Mouse (Mus musculus): ENCODE results near the gene Arsb.
A peak's percentile ranks its signal among the peaks of the same experiment; 100 is the strongest.

The Arsb gene

DNA sequence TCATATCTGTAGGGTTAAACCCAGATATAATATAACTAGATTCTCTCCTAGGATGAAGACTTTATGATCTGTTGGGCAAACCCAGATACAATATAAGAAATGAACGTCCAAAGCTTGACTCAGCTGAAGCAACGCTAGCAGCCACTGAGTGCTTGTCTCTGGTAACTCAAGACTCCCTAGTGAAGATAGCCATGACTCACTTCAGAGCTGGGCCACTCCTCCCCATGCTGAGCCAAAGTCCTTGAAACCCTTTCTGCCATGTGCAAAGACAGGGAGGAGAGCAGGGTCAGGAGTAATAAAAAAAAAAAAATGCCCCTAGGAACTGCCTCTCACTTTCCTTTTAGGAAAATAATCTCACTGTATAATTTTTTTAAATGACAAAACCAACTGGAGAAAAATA, 68.7 kb downstream of the Arsb start:
- no peak for DNase-seq (ENCODE audit: low spot score)

GRCm38 (mm10) chr13:93846831-93847518, 75.5 kb downstream of the Arsb start:
- no peak for DNase-seq (ENCODE audit: low spot score)

DNA sequence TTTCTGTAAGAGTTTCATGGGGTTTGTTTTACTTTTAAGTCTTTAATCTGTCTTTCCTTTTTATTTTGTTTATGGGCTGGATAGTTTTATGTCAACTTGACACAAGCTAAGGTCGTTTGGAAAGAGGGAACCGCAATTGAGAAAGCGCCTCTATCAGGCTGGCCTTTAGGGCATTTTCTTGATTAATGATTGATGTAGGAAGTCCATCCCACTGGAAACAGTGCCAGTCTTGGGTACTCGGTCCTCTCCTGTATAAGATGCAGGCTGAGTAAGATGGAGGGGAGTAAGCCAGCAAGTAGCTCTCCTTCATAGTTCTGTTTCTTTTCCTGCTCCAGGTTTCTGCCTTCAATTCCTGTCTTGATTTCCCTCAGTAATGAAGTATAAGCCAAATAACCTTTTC, 76.2 kb downstream of the Arsb start:
- DNase-seq (ENCODE audit: low spot score): no peak

DNA sequence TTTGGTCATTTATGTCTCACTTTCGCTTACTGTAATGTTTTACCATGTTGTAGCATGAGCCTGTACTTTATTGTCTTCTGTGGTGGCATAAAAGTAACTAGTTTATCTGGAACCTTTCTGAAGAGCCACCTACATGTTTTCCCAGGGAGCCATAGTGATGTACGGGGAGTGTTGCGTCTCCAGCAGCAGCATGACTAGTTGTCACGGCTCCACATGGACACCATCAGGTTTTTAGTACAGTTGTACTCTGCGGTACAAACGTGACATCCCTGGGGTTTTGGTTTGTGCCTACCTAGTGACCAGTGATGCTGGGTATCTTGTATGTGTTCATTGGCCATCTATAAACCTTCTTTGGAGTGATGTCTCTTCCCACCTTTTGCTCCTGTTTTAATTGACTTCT, 77.2 kb downstream of the Arsb start:
- no peak for DNase-seq (ENCODE audit: low spot score)

GRCm38 (mm10) chr13:93849751-93850355, 78.4 kb downstream of the Arsb start:
- no peak for DNase-seq (ENCODE audit: low spot score)

DNA sequence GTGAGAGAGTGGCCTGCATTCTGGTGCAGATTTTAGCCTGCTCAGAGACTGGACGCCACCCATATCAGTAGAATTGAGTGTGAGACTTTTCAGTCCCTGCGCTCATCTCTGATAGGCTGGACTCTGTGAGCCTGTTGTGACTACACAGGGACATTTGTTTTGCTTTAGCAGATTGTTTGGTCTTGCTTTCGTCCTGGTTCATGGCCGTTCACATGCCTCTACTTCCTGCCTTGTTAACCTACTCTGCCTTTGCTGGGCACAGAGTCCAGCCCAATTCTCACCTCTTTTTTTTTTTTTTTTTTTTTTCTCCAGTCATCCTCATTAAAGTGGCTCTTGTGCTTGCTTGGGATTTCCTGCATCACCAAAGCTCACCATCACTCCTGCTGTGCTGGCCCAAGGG, 79.2 kb downstream of the Arsb start:
- no peak for DNase-seq (ENCODE audit: low spot score)

DNA sequence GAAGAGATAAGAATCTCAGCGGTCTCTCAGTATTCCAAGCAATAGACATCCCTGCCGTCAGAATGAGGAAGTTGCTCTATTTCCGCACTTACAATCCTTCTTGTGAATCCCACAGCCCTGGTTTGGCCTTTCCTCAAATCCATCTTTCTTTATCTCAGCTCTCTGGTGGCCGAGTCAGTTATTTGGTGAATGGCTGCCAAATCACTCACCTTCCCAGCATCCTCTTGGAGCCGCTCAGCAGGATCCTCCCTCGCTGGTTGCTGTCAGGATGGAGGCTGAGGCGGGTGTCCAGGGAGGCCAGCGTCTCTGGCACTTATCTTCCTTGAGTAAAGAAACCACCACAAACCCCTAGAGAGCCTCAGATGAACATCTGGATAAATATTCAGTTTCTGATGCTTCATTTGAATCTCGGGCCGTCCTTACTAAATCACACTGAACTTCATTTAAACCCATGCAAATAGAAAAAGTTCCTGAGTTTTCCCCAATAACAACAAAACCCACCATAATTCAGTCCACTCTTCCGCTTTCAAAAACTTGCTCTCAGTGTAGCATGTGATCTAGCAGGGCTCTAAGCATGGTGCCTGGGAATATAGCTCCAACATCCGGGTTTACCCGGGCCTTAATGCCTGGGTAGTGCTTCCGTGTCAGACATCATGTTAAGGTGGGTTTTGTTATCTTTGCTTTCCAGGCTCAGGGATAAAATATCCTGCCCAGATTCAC, 81.1 kb downstream of the Arsb start:
- DNase-seq (ENCODE audit: low spot score): no peak

DNA sequence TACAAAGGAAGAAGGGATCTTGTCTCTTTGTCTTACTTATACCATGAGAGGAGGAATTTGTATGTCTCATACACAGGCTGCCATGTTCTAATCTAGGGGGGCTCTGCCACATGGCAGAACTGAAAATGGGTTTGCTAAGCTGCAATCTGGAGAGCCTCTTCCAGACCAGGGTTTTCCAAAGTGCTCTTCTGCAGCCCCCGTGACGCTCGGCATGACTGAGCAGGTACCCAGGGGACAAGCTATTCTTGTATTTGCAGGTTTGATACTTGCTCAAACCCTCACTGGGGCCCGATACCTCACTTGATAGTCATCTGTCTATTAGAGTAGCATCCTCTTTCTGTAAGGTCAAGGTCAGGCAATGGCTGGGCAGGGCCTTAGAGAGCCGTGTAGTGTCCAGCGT, 82.3 kb downstream of the Arsb start:
- DNase-seq (ENCODE audit: low spot score): no peak

DNA sequence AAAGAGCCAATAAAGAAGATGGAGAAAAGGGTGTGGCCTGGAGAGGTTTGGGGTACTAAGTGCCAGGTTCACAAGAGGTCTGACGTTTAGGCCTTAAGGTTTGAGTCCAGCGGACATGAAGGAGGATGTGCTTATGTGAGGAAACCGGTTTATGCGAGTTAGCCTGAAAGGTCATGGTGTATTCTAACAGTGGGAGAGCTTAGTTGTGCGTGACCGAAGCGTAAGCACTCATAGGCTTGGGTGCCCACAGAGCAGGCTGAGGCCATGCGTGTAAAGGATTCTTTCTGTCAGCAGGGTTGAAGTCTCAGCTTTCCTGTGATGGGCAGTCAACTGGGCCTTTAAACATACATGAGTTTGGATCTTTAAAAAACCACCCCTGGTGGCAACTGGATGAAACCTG, 82.9 kb downstream of the Arsb start:
- DNase-seq (ENCODE audit: low spot score): no peak

- no peak for DNase-seq (ENCODE audit: low spot score)
Measured at GRCm38 (mm10) chr13:93854966-93855562, 83.6 kb downstream of the Arsb start.

DNA sequence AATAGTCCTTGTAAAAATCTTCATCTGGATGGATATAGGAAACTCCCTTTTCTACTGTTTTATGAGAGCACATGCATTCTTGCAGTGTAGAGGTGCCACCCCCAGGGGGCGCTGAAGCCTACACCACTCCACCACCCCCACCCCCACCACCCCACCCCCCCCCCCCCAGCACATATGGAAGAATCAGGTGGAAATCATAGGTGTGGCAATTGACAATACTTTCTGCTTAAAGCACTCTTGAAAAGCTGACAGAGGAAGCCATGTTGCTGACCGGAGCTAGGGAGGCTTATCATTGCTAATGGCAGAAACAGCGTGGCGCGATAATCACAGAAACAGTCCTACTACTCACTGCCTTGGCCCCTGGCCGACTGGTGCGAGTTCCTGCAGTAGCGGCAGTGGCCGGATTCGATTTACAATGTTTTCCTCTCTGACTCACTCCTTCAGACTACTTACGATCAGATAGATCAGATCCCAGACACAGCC, 84.3 kb downstream of the Arsb start:
- no peak for DNase-seq (ENCODE audit: low spot score)

DNA sequence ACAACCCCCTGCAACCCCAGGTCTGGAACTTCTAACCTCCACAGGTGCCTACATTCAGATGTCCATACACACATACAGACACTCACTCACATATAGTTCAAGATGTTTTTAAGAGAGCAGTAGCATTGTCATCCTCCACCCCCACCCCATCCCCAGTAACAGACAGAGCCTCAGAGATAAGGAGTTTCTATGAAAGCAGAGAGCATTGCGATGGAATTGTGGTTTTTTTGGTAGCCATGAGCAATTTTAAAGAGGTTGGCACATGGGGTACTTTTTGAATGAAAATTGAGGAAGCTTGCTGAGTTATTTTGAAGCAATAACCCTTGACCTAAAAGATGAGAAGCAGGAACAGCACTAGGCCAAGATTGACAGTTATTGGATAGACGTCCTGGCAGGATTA, 89.8 kb downstream of the Arsb start:
- DNase-seq (ENCODE audit: low spot score): no peak

GRCm38 (mm10) chr13:93864066-93864740, 92.8 kb downstream of the Arsb start:
- no peak for DNase-seq (ENCODE audit: low spot score)

DNA sequence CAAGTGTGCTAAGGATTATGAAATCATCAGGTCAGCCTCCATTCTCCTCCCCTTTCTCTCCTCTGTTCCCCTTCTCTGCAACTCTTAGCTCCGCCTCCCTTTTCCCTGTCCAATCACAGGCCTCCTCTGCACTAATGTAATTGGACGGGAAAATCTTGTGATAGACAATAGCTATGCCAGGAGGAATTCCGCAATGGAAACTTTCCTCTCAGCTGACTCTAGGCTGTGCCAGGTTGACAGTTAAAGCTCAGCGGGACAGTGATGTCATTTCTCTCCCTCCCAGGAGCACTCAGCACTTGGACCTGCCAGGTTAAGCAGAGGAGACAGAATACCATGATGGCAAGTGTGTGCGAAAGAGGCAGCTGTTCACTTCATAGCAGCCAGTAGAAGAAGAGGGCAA, 95.2 kb downstream of the Arsb start:
- peak; percentile 21 for DNase-seq (ENCODE audit: low spot score)

GRCm38 (mm10) chr13:93871681-93872080, 100.3 kb downstream of the Arsb start:
- DNase-seq (ENCODE audit: low spot score): no peak

DNA sequence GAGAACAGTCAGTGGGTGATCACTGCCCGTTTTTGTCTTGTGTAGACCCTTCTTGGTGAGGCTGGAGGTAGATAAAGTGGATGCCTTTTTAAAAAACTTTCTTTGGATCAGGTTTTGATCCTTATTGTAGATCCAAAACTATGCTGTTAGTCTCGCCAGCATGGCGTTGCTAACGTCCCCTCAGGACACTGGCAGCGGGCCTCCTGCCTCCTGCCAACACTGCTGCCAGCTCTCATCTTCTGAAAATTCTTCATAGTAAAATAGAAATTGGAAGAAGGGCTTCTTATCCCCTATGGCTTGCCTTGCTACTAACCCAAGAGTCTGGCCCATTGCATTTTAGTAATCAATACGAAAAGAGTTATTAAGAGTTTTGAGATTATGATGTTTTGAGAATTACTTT, 101.2 kb downstream of the Arsb start:
- no peak for DNase-seq (ENCODE audit: low spot score)

DNA sequence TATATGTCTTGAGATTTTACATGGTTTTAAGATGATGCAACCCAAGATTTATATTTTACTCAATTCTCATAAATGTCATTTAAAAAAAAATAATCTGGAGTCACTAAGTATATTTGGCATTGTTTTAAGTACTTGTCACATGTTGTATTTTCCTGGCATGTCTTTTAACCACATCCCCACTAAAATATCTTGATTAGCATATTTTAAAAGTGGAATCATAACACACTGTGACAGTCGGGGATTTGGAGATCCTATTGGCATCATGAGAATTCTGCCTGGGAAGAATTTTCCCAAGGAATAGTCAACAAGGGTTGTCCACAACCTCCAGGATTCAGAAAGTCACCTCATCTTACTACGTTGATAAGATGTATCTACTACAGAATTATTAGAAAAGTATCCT, 106.5 kb downstream of the Arsb start:
- DNase-seq (ENCODE audit: low spot score): no peak

DNA sequence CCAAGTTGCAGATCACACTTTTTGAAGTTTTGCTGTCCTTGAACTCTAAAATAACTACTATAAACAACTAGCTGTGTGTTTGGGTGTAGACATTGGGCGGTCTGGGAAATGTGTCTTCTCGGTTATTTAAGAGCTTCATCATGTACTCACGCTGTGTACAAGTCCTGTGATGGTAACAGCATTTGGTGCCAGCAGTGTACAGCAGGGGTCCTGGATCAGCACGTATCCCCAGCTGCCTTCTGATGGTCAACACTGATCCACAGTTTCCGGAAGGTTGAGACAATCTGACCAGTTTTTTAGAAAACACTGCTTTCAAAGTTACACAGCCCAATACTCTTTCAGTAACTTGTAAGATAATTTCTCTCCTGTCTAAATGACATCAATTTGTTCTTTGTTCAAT, 108.0 kb downstream of the Arsb start:
- no peak for DNase-seq (ENCODE audit: low spot score)

DNA sequence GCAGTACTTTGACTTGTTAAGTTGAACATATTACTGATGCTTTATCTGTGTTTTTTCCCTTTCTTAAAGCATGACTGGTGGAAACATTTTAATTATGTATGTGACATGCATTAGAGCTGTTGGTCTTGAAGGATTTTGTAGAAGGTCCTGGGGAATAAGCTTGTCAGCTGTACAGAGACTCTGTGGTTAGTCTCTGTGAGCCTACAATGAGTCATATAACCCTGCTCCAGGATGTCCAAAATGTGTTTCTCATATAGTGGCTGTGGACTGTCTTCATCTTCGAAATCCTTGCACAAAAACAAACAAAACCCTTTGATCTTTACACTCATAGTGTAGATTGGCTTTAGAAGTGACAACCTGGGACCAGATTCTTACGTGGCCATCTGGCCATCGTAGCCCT, 110.7 kb downstream of the Arsb start:
- DNase-seq (ENCODE audit: low spot score): no peak

DNA sequence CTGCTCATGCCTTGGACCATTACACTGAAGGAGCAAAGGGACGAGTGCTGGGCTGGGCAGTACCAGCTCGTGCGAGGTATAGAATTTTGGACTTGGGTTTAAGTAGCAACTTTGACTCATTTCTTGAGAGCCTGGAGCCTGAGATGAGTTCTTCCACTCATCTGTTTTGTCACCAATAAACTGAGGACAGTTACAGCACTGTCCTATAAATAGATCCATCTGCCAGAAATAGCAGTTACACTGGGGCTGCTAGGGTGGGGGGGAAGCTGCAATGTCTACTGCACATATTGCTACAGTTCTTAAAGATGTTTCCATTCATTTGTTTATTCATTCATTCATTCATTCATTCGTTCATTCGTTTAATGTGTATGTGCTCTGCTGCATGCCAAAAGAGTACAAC, 115.6 kb downstream of the Arsb start:
- no peak for DNase-seq (ENCODE audit: low spot score)

GRCm38 (mm10) chr13:93888196-93888595, 116.8 kb downstream of the Arsb start:
- DNase-seq (ENCODE audit: low spot score): no peak

DNA sequence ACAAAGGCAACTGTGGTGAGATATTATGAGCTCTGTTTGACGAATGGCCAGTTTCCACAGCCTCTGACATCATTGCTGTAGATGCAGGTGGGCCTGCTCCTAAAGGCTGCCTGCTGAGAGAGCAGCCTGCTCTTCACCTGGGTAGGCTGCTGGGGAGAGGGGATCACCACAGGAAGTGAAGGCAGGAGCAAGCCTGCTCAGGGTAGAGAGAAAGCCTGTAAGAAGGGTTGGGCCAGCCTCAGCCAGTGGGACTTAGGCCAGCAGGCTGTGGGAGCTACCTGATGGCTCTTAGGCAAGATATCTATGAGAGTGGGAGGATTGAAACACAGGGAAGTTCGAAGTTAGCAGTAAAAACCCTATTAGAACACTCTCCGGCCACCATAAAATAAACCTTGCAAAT, 117.5 kb downstream of the Arsb start:
- DNase-seq (ENCODE audit: low spot score): no peak

Data from testis, postnatal 14 days (tissue).